Mouse (Mus musculus): ENCODE data around the gene Cdkl3. TPM values are rescaled to one million over a fixed set of nuclear protein-coding genes. Genes with fewer than 3 reads are reported as not detected.

Cdkl3 gene
- total RNA-seq, 2 experiments from 2014 or later = 8.1 to 8.2 TPM

DNA sequence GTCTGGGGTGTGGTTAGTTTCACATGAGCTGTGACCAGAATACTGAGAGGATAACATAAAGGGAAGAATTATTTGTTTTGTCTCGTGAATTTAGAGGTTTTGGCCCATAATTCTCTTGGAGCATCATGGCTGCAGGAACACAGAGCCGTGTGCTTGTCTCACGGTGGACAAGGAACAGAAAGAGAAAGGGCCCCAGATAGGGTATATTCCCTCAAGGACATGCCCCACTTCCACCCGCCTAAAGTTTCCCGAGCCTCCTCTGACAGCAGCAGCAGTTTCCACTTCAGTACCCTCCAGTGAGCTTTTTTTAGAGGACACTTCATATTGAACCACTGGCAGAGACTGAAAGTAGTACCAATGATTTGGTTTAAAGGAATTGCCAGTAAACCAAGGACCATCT lies 7.5 kb downstream of the Cdkl3 start:
- no peak for DNase-seq

DNA sequence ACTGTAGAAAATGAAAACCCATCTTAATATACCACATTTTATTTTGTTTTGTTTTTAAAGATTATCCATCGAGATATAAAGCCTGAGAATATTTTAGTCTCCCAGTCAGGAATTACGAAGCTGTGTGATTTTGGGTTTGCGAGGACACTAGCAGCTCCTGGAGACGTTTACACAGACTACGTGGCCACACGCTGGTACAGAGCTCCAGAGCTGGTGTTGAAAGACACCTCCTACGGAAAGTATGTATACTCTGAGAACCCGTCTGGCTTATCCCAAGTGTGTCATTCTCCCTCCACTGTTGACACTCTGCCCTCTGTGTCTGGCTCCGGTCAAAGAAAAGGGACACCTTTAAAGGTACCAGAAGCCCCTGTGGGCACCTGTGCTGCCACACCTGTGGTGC lies 14.2 kb downstream of the Cdkl3 start:
- DNase-seq = no peak

DNA sequence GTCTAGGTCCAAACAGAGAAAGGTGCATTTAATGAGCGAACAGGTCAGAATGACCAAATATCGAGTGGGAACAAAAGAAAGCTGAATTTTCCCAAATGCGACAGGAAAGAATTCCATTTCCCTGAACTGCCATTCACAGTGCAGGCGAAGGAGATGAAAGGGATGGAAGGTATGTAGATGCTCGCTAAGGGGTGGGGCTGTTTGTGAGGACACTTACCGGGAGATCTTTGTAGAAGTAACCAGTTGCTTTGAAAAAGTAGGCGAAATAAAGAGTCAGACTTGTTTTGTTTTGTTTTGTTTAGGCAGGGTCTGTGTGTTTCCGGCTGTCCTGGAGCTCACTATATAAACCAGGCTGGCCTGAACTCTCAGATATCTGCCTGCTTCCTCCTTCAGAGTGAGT lies 28.3 kb downstream of the Cdkl3 start:
- DNase-seq = no peak

DNA sequence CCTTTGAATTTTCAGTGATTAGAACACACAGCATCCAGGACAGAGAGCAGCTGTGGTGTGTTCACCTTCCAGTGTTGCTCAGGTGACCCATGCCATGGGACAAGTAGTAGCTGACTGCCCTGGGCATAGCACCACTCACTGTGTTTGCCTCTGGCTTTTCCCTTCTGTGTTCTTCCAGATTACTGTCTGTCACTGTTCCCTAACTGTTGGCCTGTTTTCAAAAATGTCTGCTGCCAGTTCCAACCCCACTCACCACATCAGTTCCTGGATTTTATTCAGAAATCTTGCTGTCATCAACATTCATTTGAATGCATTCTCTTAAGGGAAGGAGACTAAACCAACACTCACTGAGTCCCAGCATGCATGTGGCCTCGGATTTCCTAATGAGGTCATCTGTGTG lies 29.9 kb downstream of the Cdkl3 start:
- no peak for DNase-seq

DNA sequence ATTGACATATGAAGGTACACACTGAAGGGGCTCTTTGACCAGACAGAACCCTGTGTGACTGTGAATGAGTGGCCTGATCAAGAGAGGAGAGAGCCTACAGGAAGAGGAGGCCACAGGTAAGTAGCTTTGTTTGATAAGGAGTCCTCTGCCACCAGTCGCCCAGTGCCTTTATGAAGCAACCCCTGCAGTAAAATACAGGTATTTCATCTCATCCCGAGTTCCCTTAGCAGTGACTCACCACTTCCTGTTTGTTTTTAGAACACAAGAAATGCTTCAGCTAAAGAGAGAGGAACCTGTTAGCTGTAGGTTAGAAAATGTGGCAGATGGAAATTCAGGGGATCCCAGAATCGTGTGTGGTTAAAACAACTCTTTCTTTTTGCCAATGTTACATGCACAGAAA lies 31.9 kb downstream of the Cdkl3 start:
- no peak for DNase-seq

DNA sequence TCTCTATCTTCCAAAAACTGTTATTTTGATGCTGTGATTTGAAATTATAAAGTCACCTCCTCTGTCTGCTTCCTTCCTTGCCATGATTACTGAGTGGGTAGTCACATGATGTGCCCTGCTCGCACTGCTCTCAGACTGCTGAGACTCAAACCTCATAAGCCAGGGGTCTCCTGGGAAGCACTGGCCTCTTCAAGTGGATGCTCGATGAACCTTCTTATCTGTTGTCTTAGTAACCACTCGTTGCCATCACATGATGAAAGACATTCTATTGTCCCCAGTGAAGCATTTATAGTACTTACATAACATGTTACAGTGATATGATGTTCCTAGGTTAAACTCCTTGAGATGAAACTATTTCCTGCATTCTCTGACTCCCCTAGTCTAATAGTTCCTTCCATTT lies 33.6 kb downstream of the Cdkl3 start:
- DNase-seq = no peak

DNA sequence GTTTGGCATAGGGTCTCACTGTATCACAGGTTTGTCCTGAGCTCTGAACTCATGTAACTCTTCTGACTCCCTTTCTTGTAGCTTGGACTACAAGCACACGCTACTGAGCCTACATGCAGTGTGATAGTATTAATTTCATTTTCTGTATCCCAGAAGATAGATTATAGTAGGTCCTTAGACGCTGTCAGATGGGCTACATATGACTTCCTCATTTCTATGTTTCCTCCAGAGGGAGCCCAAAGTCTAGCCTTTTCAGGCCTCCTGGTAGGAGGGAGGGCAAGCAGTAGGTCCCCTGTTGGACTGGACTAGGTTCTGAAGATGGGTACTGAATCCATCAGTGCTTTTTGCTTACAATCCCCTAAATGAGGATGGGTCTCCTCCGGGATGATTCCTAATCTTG lies 39.2 kb downstream of the Cdkl3 start:
- DNase-seq = no peak

DNA sequence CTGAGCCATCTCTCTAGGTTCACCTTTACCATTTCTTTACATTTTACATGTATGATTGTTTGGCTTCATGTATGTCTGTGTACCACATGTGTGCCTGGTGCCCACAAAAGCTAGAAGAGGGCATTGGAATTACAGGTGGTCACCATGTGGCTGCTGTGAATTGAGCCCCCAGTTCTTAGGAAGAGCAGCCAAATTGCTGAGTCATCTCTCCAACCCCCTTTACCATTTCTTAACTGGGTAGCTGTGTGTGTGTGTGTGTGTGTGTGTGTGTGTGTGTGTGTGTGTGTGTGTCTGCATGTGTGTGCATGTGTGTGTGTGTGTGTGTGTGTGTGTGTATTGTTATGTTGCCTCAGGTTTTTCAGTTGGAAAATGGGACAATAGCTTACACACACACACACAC lies 40.1 kb downstream of the Cdkl3 start:
- no peak for DNase-seq

DNA sequence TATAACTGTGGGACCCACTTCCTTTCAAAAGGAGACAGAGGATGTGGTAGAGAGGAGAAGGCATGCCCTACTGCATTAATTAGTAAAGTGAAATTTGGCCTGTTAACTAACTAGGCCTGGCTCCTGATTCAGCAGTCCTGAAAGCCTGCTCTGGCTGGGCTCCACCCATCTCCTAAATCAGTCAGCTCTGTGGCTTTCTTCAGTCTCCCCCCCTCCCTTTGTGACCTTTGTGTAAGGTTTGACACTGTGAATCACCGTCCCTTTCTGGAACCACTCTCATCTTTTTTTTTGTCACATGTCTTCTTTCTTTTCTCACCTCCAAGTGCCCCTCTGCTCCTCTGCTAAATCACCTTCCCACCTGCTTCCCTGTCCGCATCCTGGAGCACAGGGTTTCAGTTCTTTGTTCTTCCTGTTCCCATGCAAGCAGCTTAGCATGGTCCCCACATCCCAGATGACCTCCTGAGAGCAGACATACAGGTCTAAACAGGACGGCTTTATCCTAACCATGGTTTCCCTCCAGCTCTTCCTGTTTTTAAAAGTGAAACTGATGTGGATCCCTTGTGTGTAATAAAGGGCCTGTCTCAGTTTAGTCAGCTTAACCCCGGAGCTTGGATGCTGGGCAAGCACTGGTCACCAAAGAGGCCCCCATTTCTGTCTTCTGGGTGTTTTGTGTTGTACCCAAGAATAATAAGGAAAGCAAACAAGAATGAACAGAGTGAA lies 42.6 kb downstream of the Cdkl3 start:
- peak; percentile 46 for DNase-seq

DNA sequence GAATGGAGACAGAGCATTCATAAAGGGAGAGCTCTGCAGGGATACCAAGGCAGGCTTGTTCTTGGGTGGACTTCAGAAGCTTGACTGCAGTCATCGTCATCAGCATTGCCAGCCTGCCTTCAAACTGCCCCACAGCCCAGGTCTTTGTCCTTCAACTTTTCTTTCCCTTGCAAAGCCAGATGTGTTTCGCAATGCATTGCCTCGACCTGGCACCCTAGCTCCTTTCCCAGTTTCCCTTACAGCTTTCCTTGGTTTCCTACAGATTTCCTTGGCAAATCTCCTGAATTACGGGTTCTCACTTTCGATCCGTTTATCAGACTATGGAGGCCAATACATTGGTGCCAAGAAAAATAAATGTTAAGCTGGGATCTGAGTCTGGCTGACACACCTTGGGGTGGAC lies 49.4 kb downstream of the Cdkl3 start:
- DNase-seq = peak; percentile 33

DNA sequence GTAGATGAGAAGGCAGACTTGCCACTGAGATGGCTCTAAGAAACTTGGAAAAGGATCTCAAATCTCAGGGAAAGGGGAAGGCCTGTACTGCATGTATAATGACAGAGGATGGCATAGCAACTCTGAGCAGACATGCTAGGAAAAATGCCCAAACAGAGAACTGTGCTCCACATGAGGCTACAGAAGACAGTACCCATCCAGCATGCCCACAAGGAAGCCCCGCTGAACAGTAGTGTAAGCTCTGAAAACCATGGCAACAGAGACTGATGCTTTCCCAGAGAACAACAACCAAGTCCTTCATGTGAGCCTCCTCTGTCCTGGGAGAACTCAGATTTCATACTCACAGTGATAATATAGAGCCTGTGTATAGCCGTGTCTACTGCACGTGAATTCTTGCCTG lies 50.7 kb downstream of the Cdkl3 start:
- DNase-seq = no peak

DNA sequence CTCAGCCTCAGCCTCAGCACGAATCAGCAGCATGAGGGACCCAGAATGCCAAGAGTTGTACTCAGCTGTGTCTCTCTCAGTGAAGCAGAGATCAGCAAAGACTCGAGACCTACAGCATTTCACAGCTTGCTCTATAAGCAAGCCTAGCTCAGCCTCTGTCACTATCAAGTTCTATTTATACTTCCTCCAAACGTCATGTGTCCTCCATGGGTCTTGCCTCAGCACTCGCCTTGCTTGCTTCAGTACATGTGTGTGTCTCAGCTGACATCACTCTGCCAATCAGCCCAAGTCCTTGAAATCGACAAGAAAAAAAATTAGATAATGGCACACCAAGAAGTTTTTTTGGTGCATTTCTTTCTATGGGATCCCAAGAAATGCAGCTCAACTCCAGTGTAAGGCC lies 52.2 kb downstream of the Cdkl3 start:
- DNase-seq = no peak

DNA sequence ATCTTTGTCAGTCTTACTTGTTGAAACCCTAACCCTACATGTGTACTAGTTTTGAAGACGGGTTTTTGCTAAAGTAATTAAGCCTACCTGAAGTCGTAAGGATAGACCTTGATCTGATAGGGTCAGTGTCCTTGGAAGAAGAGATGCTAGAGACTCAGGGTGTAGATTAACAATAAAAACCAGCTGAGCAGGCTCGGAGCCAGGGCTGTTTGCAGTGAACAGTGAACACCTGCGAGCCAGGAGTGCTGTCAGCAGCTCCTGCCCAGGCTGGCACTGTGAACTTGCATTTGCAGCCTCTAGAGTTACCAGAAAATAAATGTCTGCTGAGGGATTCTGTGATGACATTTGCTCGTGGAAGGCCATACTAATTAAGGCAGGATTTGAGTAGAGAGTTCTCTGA lies 55.0 kb downstream of the Cdkl3 start:
- no peak for DNase-seq

DNA sequence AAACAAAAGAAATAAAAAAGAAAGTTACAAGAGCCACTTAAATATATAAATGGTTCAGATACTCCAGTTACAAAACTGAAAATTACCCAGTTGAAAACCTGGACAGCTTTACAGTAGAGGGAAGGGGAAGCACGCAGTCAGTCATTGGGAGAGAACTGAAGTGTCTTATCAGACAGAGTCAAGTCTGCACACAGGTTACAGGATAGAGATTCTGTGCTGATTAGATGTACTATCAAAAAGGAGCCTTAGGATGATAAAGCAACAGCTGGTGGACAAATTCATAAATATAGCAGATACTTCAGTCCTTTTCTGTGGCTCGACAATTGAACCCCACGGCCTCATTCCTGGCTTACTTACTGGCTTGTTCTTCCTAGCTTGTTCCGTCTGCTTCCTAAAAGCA lies 56.3 kb downstream of the Cdkl3 start:
- no peak for DNase-seq

DNA sequence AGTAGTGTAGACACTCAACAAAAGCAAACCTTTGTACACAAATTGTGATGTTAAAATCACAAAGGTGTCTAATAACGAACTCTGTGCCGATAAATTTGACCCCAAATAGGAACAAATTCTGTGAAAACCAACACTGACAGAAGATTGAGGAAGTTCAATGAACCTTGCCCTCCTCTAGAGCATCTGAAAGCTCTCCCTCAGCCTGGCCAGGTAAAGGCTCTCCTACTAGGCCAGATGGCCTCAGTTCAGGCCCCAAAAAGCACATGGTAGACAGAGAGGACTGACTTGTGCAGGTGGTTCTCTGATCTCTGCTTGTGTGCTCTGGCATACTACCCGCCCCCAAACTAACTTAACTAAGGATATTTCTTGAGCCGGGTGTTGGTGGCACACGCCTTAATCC lies 58.4 kb downstream of the Cdkl3 start:
- no peak for DNase-seq

DNA sequence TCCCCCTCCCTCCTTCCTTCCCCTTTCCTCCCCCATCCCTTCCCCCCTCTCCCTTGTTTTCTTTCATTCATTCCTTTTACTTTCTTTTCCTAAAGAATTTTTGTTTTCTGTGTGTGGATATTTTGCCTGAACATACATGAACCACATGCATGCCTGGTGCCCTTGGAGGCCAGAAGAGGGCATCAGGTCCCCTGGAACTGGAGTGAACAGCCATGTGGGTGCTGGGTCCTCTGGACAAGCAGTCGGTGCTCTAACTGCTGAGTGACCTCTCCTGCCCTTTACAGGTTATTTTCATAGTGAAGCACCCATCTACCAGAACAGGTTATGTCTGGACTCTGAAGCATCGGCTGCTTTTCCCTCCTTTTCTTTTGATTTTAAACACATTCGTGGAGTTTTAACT lies 60.4 kb downstream of the Cdkl3 start:
- no peak for DNase-seq

DNA sequence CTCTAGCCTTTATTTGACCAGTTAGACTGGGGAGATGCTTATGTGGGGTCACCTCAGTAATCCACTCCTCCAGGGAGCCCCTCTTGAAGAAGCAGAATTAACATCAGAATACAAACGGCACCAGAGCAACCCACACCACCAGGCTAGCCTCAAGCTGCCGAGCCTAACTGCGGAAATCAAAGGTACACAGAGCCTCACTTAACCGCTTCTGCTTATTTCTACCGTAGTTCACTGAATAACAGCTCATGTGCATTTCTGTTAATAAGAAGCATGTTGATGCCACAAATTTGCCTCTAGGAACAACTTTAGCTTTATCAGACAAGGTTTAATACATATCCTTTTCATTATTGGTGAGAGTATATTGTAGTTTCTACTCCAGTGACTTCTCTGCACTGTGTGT lies 61.8 kb downstream of the Cdkl3 start:
- no peak for DNase-seq

DNA sequence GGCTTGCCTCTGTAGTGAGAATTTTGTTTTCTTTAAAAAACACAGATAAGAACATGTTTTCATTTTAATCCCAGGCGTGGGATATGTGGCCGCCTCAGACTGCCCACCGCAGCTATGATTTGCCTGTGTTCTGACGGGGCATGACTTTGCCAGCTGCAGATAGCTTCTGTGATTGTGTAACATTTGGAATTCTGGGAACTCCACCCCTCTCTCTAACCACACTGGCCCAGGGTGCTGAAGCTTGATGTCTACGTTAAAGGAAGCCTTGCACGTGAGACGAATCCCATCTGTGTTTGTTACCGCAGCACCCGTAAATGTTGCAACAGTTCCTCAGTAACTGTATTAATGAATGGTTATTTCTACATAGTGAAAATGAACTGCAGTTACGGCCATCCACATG lies 67.7 kb downstream of the Cdkl3 start:
- no peak for DNase-seq

DNA sequence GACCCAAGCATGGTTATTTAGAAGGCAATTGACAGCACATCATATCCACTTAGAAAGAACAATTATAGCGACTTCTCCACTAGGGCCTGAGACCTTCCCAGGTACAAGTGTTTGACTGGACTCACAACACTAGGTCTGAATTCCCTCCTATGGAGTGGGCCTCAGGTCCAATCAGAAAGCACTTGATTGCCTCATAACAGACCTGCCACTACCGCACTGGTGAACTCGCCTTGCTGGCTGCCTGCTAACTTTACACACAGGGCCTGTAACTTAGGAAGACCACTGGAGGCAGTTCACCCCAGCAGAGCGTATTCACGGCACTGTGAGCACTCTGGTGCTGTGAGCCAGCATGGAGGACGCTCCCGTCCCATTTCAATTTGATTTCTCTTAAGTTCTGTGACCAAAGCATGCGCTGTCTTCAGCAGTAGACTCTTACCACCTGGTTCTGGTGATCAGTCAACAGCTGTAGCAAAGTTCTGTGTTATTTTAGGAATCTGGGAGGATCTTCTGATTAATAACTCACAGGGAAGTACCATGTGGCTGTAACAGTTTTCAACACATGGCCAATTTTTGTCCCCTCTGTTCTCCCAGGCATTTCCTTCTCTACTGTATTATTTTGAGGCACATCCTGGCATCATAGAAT lies 69.6 kb downstream of the Cdkl3 start:
- no peak for DNase-seq

DNA sequence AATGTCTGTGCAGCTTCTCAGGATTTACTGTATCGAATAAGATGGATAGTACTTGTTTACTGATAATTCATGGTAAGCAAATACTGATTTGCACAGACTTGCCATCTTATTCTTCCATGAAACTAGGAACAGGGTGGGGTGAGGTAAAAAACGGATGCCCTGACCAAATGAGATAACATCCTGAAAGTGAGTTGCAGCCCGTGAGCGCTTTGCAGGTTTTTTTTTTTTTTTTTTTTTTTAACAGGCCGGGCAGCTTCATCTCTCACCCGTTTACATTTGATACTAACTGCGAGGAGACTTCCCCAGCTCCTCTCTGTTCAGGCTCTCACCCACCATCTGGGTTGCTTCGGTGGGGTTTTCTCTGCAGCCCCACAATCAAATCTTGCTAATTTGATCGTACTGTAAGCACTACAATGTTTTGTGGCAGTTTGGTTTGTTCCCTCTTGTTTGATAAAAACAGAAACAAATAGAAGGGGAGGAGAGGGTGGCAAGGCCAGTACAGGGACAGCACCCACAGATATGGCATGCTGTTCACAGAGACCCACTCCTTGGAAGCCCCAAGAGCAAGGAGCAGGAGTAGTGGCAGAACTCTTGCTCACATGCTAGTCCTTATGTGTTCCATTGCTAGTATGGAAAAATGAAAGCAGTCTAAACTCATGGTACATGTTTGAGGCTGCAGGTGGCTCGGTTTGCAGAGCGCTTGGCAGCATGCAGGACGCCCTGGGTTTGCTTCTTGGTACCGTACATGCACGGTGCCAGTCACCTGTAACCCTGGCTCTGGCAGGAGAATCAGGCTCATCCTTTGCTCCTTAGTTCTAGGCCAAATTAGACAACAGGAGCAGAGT lies 70.8 kb downstream of the Cdkl3 start:
- no peak for DNase-seq

DNA sequence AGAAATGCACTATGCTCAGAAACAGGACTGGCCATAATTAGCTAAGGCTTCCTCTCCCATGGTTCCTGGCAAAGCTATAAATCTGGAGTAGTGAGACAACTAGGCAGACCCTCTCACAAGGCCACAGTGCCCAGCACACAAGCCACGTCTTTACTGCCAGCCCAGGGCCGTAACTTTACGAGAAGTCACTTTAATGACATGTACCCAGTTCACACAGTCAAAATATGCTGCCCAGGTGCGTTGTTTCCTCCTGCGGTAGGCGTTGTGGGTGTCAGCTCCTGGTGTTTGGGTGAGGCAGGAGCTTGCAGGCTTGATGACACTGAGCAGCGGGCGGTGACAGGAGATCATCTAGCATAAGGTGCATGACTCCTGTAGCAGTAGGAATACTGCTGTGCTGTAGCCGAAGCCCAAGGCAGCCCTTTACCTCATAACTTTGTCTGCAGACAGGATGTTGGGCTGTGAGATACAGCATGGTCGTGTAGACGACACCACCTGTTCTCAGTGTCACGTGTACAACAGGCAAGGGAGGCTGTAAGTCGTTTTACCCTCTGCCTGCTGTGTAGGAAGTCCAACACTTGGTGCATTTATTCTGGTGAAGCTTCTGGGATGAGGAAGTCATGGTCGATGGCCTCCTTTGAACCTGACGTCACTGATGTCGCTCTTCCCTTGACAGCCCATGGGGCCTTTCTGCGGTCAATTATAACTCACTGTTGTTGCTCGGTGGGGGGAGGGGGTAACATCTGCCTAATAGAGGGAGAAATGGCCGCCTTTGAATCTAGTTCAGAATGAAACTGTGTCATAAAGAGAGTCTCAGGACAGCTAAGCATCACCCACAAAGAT lies 72.0 kb downstream of the Cdkl3 start:
- no peak for DNase-seq

DNA sequence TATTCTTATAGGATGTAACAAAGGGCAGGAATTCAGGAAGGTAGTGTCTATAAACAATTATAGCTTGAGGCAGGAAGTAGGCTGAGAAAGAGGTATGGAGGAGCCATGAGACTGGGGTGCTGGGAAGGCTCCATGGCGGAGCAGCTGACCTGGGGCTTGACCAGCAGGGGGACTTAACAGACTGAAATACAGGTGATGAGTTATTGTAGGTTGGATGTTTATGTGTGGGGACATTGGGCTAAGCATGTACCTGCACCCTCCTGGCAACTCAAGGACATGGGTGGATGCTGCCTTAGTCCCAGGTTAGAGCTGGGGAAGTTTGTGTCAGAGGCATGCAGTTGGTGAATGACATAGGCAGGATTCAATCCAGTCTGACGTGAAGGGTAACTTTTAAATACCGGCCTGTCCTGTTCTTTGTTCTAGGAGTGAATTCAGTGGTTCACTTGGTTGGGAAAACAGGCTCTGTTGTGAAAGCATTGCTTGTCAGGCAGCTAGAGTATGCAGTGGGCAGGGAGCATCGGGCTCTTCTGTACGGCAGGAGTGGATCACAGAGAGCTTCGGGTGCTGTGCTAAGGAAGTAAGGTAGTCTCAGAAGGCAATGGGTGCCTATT lies 72.8 kb downstream of the Cdkl3 start:
- DNase-seq = no peak

Measured in adrenal gland, postnatal 10 days (tissue).